Mouse (Mus musculus) ES-Bruce4 (cell line): ENCODE results near the gene Zfp462. TPM values are rescaled to one million over a fixed set of nuclear protein-coding genes. Genes with fewer than 3 reads are reported as not detected.

Experiments used
- H3K27ac ChIP-seq: 2 replicates; pipeline ENCODE4 v1.5.1; 2012; ENCODE audit warnings: low read length, inconsistent platforms; ENCODE audit not compliant: insufficient read depth
- H3K27me3 ChIP-seq: 2 replicates; pipeline ENCODE4 v1.6.1; 2012; ENCODE audit warnings: mild to moderate bottlenecking, low read length, inconsistent platforms; ENCODE audit not compliant: control insufficient read depth, poor library complexity, insufficient read depth, severe bottlenecking
- H3K36me3 ChIP-seq: 2 replicates; pipeline ENCODE4 v1.6.1; 2012; ENCODE audit warnings: inconsistent platforms, mild to moderate bottlenecking, low read length, moderate library complexity; ENCODE audit not compliant: control insufficient read depth, poor library complexity, insufficient read depth, severe bottlenecking
- H3K4me1 ChIP-seq: one replicate; pipeline ENCODE4 v1.8.1; 2011; ENCODE audit warnings: low read length; ENCODE audit not compliant: control insufficient read depth, insufficient read depth
- H3K4me3 ChIP-seq: 2 replicates; pipeline ENCODE4 v1.5.1; 2011; ENCODE audit warnings: low read depth, mild to moderate bottlenecking, low read length
- H3K9ac ChIP-seq: 2 replicates; pipeline ENCODE4 v1.6.1; 2012; ENCODE audit warnings: low read depth, mild to moderate bottlenecking, inconsistent platforms; ENCODE audit not compliant: poor library complexity, severe bottlenecking
- H3K9me3 ChIP-seq: replicated peaks from 2 replicates; pipeline ENCODE4 v1.6.1; 2012; ENCODE audit warnings: mild to moderate bottlenecking, low read length, inconsistent platforms; ENCODE audit not compliant: control insufficient read depth, poor library complexity, insufficient read depth, severe bottlenecking
- CTCF ChIP-seq: IDR thresholded peaks from one replicate; pipeline ENCODE4 v1.8.1; 2011; ENCODE audit warnings: low read depth, low read length
- EP300 ChIP-seq: IDR thresholded peaks from 2 replicates; pipeline ENCODE4 v1.6.1; 2011; ENCODE audit warnings: low read depth, low read length; ENCODE audit not compliant: insufficient read depth
- POLR2A ChIP-seq: IDR thresholded peaks from one replicate; pipeline ENCODE4 v1.8.1; 2011; ENCODE audit warnings: low read length; ENCODE audit not compliant: insufficient read depth
- polyA plus RNA-seq: library from polyadenylated mRNA; stranded (reverse); fragments of >200 nt; gene quantifications from 2 replicates; pipeline ENCODE4 v1.2.4, GENCODE M21; 2011; ENCODE audit warnings: low read depth; ENCODE audit not compliant: missing spikeins, insufficient read depth, insufficient read length

Zfp462 gene
- polyA plus RNA-seq, 1 experiment, result 124 TPM

DNA sequence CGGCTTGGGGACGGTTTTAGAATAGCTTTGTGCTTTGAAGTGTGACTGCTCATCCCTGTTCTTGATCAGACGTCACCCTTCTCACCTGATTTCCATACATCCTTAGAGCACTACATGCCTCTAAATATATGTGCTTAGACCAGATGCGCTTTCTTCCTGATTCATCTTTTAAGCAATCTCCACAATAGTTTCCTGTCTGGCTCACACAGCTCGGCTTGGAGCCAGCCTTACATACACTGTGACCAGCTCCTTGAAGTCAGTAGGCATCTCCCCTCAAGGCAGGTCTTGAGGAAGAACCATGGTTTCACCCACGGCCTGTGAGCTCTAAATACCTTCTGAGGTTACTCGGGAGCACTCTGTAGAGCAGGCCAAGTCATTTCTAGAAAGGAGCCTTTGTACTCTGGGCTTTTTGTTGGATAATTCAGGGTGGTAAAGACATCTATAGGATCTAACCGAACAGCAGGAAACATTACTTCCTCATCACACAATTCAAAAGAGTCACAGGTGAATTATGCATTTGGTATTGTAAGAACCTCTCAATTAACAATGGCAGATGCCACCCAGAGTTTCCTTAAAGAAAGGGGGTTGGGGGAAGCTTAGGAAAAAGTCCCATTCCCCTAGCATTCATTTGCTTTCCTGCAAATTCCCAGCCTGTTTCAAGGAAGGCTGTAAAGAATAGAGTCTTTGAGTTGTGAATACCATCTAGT, 95.6 kb downstream of the Zfp462 start:
- H3K4me3 ChIP-seq, result no peak overlapping the region
- peaks cover 41% of the 10 kb centered on the region for H3K36me3 ChIP-seq
- peaks cover 2% of the 10 kb centered on the region for H3K4me1 ChIP-seq
- H3K9ac ChIP-seq, result no peak overlapping the region
- H3K9me3 ChIP-seq, result no peaks in the 10 kb centered on the region
- H3K27me3 ChIP-seq, result no peaks in the 10 kb centered on the region
- TF ChIP-seq CTCF (no peak), EP300 (no peak), POLR2A (no peak)
- H3K27ac ChIP-seq, result peak overlapping the region; percentile 55

DNA sequence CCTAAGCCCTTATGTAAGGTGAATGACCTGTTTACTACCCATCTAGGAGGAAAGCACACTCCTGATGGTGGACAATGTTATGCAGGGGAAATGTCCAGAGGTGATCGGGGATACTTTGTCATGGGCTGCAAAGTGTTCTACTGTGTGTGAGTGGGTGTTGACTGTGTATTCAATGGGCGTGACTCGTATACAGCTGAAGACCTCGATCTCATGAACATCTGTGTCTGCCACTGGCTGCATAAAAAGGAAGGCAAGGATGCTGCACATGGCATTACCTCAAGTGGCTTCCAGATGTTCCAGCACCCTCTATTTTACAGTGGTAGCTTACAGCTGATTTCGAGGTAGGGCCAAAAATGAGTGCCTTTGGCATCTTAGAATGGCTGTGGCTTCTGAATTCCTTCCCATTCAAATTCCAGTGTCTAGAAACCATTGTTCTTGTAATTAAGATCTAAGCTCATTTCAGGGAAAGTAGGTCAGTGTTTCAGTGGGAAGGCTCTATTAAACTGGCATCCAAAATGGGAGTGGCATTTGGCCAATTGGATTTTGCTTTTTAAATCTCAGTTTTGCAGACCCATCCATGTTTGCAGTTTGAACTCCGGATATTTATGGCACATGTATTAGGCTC, 96.4 kb downstream of the Zfp462 start:
- H3K27me3 ChIP-seq, result no peaks in the 10 kb centered on the region
- peaks cover 2% of the 10 kb centered on the region for H3K4me1 ChIP-seq
- H3K27ac ChIP-seq, result peak overlapping the region; percentile 90
- TF ChIP-seq POLR2A, result no peak
- TF ChIP-seq EP300, result no peak
- TF ChIP-seq CTCF, result no peak
- H3K9ac ChIP-seq, result no peak overlapping the region
- H3K9me3 ChIP-seq, result no peaks in the 10 kb centered on the region
- H3K36me3 ChIP-seq, result peaks cover 39% of the 10 kb centered on the region
- H3K4me3 ChIP-seq, result no peak overlapping the region

- Histone ChIP-seq H3K27ac (no peak overlapping the region), H3K36me3 (peaks cover 28% of the 10 kb centered on the region), H3K9ac (no peak overlapping the region), H3K27me3 (no peaks in the 10 kb centered on the region), H3K4me1 (peaks cover 2% of the 10 kb centered on the region), H3K9me3 (no peaks in the 10 kb centered on the region), H3K4me3 (no peak overlapping the region)
- no peak for TF ChIP-seq POLR2A
- no peak for TF ChIP-seq EP300
- TF ChIP-seq CTCF, result no peak
Observed at GRCm38 (mm10) chr4:55042573-55042972, 97.7 kb downstream of the Zfp462 start.

GRCm38 (mm10) chr4:55047266-55047665, 102.4 kb downstream of the Zfp462 start:
- H3K9me3 ChIP-seq, result no peaks in the 10 kb centered on the region
- H3K4me1 ChIP-seq, result peaks cover 6% of the 10 kb centered on the region
- H3K27me3 ChIP-seq, result no peaks in the 10 kb centered on the region
- H3K4me3 ChIP-seq, result no peak overlapping the region
- H3K27ac ChIP-seq, result no peak overlapping the region
- no peak overlapping the region for H3K9ac ChIP-seq
- no peak for TF ChIP-seq CTCF
- peaks cover 30% of the 10 kb centered on the region for H3K36me3 ChIP-seq

- Histone ChIP-seq H3K9me3 (no peaks in the 10 kb centered on the region), H3K27ac (peak overlapping the region; percentile 75), H3K27me3 (no peaks in the 10 kb centered on the region), H3K9ac (peak overlapping the region; percentile 36), H3K4me3 (peak overlapping the region; percentile 39), H3K36me3 (peaks cover 29% of the 10 kb centered on the region), H3K4me1 (peaks cover 6% of the 10 kb centered on the region)
- TF ChIP-seq POLR2A, result no peak
Observed at GRCm38 (mm10) chr4:55049938-55050610, 105.2 kb downstream of the Zfp462 start.

DNA sequence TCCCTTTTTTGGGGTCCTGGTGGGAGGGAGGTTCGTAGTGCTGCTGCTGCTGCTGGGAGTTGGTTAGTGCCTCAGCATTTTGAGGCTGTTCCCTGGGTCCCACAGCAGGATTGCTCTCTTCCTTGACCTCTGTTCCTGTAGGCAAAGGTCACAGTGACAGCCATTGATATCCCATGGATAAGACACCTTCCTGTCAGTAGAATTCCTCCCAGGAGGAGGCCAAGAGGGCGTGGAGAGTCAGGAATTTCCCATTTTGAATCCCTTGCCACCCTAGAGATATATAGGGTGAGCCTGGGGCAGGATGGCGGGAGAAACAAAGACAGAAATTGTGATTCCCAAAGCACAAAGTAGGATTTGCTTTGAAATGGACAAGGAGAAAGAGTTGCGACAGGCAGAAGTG, 106.5 kb downstream of the Zfp462 start:
- Histone ChIP-seq H3K27ac (peak overlapping the region; percentile 57), H3K36me3 (peaks cover 38% of the 10 kb centered on the region), H3K9ac (no peak overlapping the region), H3K27me3 (no peaks in the 10 kb centered on the region), H3K4me3 (no peak overlapping the region; the same call in 1 of the 2 replicates), H3K9me3 (no peaks in the 10 kb centered on the region), H3K4me1 (peaks cover 6% of the 10 kb centered on the region)
- TF ChIP-seq POLR2A, result no peak
- peak; percentile 76 for TF ChIP-seq EP300
